Mouse (Mus musculus): ENCODE results near the gene Mrps18a. TPM values are rescaled to one million over a fixed set of nuclear protein-coding genes. Genes with fewer than 3 reads are reported as not detected.

Mrps18a gene
- 10 to 100 TPM; 78.9 to 93.4 (median 89.2) TPM for total RNA-seq (2022)

- peak; percentile 76 to 82 for DNase-seq (ENCODE audit: low spot score in 2 of 2)
Observed at GRCm38 (mm10) chr17:46110402-46111289, at the start of gene Mrps18a. Gene Mrps18a (plus strand): TSS chr17:46110986.

GRCm38 (mm10) chr17:46063283-46063973 is 47.4 kb upstream of the Mrps18a start:
- DNase-seq (ENCODE audit: low spot score in 2 of 2) = no peak

GRCm38 (mm10) chr17:46063974-46064312 is 46.8 kb upstream of the Mrps18a start:
- DNase-seq (ENCODE audit: low spot score in 2 of 2) = no peak

GRCm38 (mm10) chr17:46070046-46070445 is 40.7 kb upstream of the Mrps18a start:
- no peak for DNase-seq (ENCODE audit: low spot score in 2 of 2)

GRCm38 (mm10) chr17:46071531-46071930 is 39.3 kb upstream of the Mrps18a start:
- no peak for DNase-seq (ENCODE audit: low spot score in 2 of 2)

GRCm38 (mm10) chr17:46073730-46074301 is 37.0 kb upstream of the Mrps18a start:
- DNase-seq (ENCODE audit: low spot score in 2 of 2) = peak; percentile 50 to 68

- DNase-seq (ENCODE audit: low spot score in 2 of 2) = no peak
Observed at GRCm38 (mm10) chr17:46074398-46075115, 36.2 kb upstream of the Mrps18a start.

- DNase-seq (ENCODE audit: low spot score in 2 of 2) = no peak
Observed at GRCm38 (mm10) chr17:46075116-46075485, 35.7 kb upstream of the Mrps18a start.

- DNase-seq (ENCODE audit: low spot score in 2 of 2) = no peak
Observed at GRCm38 (mm10) chr17:46075551-46076259, 35.1 kb upstream of the Mrps18a start.

GRCm38 (mm10) chr17:46076260-46076551 is 34.6 kb upstream of the Mrps18a start:
- DNase-seq (ENCODE audit: low spot score in 2 of 2) = no peak

GRCm38 (mm10) chr17:46077921-46078534 is 32.8 kb upstream of the Mrps18a start:
- DNase-seq (ENCODE audit: low spot score in 2 of 2) = no peak

GRCm38 (mm10) chr17:46079037-46079436 is 31.7 kb upstream of the Mrps18a start:
- DNase-seq (ENCODE audit: low spot score in 2 of 2) = no peak

- DNase-seq (ENCODE audit: low spot score in 2 of 2) = no peak
Observed at GRCm38 (mm10) chr17:46080388-46080787, 30.4 kb upstream of the Mrps18a start.

- no peak for DNase-seq (ENCODE audit: low spot score in 2 of 2)
Observed at GRCm38 (mm10) chr17:46081042-46081441, 29.7 kb upstream of the Mrps18a start.

- peak; percentile 82 to 83 for DNase-seq (ENCODE audit: low spot score in 2 of 2)
Observed at GRCm38 (mm10) chr17:46081657-46082056, 29.1 kb upstream of the Mrps18a start.

- no peak for DNase-seq (ENCODE audit: low spot score in 2 of 2)
Observed at GRCm38 (mm10) chr17:46083381-46083780, 27.4 kb upstream of the Mrps18a start.

- DNase-seq (ENCODE audit: low spot score in 2 of 2) = peak; percentile 46 to 76
Observed at GRCm38 (mm10) chr17:46084091-46084501, 26.7 kb upstream of the Mrps18a start.

- no peak for DNase-seq (ENCODE audit: low spot score in 2 of 2)
Observed at GRCm38 (mm10) chr17:46086341-46086870, 24.4 kb upstream of the Mrps18a start.

- no peak for DNase-seq (ENCODE audit: low spot score in 2 of 2)
Observed at GRCm38 (mm10) chr17:46091351-46091750, 19.4 kb upstream of the Mrps18a start.

- no peak for DNase-seq (ENCODE audit: low spot score in 2 of 2)
Observed at GRCm38 (mm10) chr17:46091899-46092298, 18.9 kb upstream of the Mrps18a start.
